Mouse (Mus musculus): ENCODE measurements around the gene Tmem169. TPM values are rescaled to one million over a fixed set of nuclear protein-coding genes. Genes with fewer than 3 reads are reported as not detected.

The Tmem169 gene
- polyA plus RNA-seq, 1 experiment from 2014 or later, result 3.5 TPM

DNA sequence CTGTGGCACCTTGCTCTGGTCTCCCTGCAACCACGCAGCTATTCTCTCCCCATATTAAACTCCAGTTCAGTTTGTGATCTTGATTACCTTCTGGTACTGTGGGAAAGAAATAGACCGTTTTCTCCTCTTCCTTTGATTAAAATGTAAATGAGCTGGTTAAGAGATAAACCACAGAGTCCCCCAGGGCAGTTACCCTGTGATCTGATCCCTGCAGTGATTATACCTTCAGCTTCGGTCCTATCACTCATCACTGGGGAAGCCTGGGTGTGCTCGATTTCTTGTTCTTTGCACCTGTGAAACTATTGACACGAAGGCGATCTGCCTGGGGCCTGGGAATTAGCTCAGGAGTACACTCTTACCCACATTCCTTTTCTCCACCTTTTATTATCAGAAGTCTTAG, 63.7 kb downstream of the Tmem169 start:
- Histone ChIP-seq H3K4me2 (no peak overlapping the region), H3K9me3 (no peaks in the 10 kb centered on the region), H3K27me3 (no peaks in the 10 kb centered on the region), H3K4me3 (no peak overlapping the region), H3K36me3 (peaks cover 67% of the 10 kb centered on the region), H3K4me1 (no peaks in the 10 kb centered on the region), H3K27ac (no peak overlapping the region), H3K9ac (no peak overlapping the region)
- 69% methylated on average over 6 of the region's 6 CpGs for WGBS
- ATAC-seq (ENCODE audit: insufficient number of reproducible peaks, low FRiP score, low TSS enrichment, low read depth), result no peak

Other genes with a start within 250 kb of the Tmem169 start
- 5.4 and 5.6 TPM in 2 replicates for gene Mreg, start 72.1 kb upstream of the Tmem169 start, polyA plus RNA-seq (2015; fragmentation: Nextera tagmentation; extraction: Ambion mirVana)
- 33.3 and 35.7 TPM in 2 replicates for gene Pecr, start 55 bp upstream of the Tmem169 start, polyA plus RNA-seq (2015; fragmentation: Nextera tagmentation; extraction: Ambion mirVana)
- gene Xrcc5, start 23.1 kb downstream of the Tmem169 start, polyA plus RNA-seq (2015; fragmentation: Nextera tagmentation; extraction: Ambion mirVana), result 35.4 and 35.9 TPM in 2 replicates